Mouse (Mus musculus): ENCODE results near the gene Gm15114. TPM values are rescaled to one million over a fixed set of nuclear protein-coding genes. Genes with fewer than 3 reads are reported as not detected.
"Not testable (repeated sequence)": the region's sequence is repeated elsewhere in the genome, so short reads cannot be mapped to it uniquely, and the experiment has no call there.

The Gm15114 gene
- not detected in 2 replicates for polyA plus RNA-seq (2015; fragmentation: Nextera tagmentation; extraction: Ambion mirVana)

DNA sequence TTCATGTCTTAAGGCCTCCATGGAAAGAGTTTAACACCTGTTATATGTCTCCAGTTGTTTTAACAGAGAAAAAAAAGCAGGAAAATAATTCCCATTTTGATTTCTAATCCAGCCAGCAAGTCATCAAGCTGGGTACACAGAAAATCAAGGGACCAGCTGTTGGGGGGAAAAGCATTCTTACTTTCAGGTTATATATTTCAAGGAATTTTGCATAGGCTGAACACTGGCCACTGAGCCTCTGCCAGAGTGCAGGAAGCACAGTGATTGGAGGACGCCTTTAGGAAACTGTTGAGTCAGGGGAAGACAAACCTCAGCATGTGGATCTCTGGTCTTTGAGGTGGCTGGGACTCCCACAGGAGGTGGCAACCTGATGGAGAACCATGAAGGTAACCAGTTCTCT is at the start of gene Gm15114:
TSS of gene Gm15114 (plus strand) at position 301 of the 400 bp plus-strand sequence.
- not testable (repeated sequence) for H3K4me1 ChIP-seq (ENCODE audit: insufficient read depth, low read length); H3K4me2 ChIP-seq (replicated peaks; ENCODE audit: low read depth, low read length); H3K27ac ChIP-seq (ENCODE audit: low read length); H3K9ac ChIP-seq (replicated peaks; ENCODE audit: low read length); ATAC-seq (ENCODE audit: low FRiP score, low TSS enrichment); H3K27me3 ChIP-seq (ENCODE audit: insufficient read depth, low read length); H3K4me3 ChIP-seq (ENCODE audit: low read length); H3K36me3 ChIP-seq (ENCODE audit: insufficient read depth, low read length); H3K9me3 ChIP-seq (ENCODE audit: low read length)
- no CpG with 5 or more reads among the region's 1 CpGs for WGBS

Other genes with a start within 250 kb of the Gm15114 start
- not detected in 2 replicates for gene Gm8334, start 126.2 kb downstream of the Gm15114 start, polyA plus RNA-seq (2015; fragmentation: Nextera tagmentation; extraction: Ambion mirVana)
- gene Gm15127, start 174.6 kb downstream of the Gm15114 start, polyA plus RNA-seq (2015; fragmentation: Nextera tagmentation; extraction: Ambion mirVana): not detected in 2 replicates

Measured in kidney, embryonic 16.5 days (tissue).